Mouse (Mus musculus): ENCODE data around the gene Pxn.

DNA sequence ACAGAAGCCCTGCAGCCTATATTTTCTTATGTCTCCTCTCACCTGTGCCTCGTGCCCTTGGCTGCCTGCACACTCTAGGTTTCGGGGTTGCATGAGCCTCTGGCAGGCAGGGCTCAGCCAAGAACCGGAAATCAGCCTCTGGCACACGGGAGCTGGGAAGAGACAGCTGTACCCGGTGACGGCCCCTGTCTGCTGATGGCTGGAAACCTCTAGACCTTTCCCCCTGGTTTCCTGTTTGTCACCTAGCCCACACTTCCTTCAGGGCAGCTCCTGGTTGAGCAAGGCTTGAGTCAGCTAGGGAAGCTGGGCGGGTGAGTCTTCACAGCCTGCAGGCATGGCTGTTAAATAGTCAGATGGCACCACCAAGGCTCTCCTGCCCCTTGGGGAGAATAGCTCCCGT, 28.4 kb downstream of the Pxn start:
- TF ChIP-seq EP300 (IDR thresholded peaks at IDR 0.05), result no peak
- no peak for TF ChIP-seq CTCF (IDR thresholded peaks at IDR 0.05)

Data from lung, postnatal 0 days (tissue).